Mouse (Mus musculus): ENCODE measurements around the gene Top2b. TPM values are rescaled to one million over a fixed set of nuclear protein-coding genes. Genes with fewer than 3 reads are reported as not detected.

Top2b gene
- polyA plus RNA-seq, 1 experiment = 6.5 TPM

- 45% methylated on average over 1 of the region's 1 CpGs for WGBS
- no peak for DNase-seq (ENCODE audit: low read depth, low spot score)
These were observed 19.8 kb downstream of the Top2b start for GRCm38 (mm10) chr14:16384783-16385182.

GRCm38 (mm10) chr14:16405187-16405586 lies 40.2 kb downstream of the Top2b start:
- no peak for DNase-seq (ENCODE audit: low read depth, low spot score)
- WGBS = 95% methylated on average over 4 of the region's 4 CpGs

GRCm38 (mm10) chr14:16414163-16414562 lies 49.2 kb downstream of the Top2b start:
- 82% methylated on average over 4 of the region's 4 CpGs for WGBS

GRCm38 (mm10) chr14:16427569-16427968 lies 62.6 kb downstream of the Top2b start:
- no peak for DNase-seq (ENCODE audit: low read depth, low spot score)
- 51% methylated on average over 4 of the region's 4 CpGs for WGBS

More at GRCm38 (mm10) chr14:16414163-16414562, 49.2 kb downstream of the Top2b start:
- DNase-seq (ENCODE audit: low read depth, low spot score) = no peak

GRCm38 (mm10) chr14:16431941-16432499 lies 67.0 kb downstream of the Top2b start:
- no peak for DNase-seq (ENCODE audit: low read depth, low spot score)
- 27% methylated on average over 4 of the region's 4 CpGs for WGBS

DNA sequence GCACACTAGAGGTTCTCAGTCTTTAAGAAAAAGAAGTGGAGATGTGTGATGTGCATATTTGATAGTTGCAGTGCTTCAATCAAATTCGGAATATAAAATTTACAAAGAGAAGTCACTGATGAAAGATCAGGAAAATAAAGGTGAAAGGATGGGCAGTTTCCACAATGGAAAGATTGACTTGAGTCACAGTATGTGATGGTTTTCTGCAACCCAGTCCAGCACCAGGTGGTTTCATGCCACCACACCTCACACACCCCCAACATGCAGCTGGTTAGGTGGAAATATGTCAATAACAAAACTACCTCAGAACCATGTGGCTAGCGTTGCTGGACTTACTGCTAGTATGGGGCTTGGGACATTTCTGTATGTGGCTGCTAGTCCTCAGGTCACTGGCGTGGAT lies 67.6 kb downstream of the Top2b start:
- DNase-seq (ENCODE audit: low read depth, low spot score) = no peak
- WGBS = 82% methylated on average over 3 of the region's 3 CpGs

GRCm38 (mm10) chr14:16433206-16433605 lies 68.2 kb downstream of the Top2b start:
- DNase-seq (ENCODE audit: low read depth, low spot score) = no peak
- 68% methylated on average over 2 of the region's 2 CpGs for WGBS

- 92% methylated on average over 3 of the region's 3 CpGs for WGBS
- peak; percentile 22 for DNase-seq (ENCODE audit: low read depth, low spot score)
These were observed 69.6 kb downstream of the Top2b start for GRCm38 (mm10) chr14:16434396-16435171.

DNA sequence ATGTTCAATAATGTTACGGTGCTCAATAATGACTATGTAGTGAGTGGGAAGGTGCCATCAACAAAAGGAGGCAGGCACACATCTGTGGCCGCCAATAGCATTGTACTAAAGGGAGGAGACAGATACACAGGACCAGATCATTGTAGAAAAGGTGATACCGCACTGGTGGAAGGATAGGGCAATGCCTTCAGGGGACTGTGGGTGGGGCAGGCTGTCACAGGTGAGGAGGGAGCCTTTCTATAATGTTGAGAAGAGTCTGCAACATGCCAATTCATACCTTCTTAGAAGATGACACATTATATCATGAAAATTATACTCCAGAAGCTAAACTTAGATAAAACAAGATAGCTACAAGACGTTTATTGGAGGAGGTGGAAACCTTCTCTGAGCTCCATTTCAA lies 72.4 kb downstream of the Top2b start:
- no peak for DNase-seq (ENCODE audit: low read depth, low spot score)
- WGBS = 85% methylated on average over 4 of the region's 4 CpGs

GRCm38 (mm10) chr14:16439385-16440126 lies 74.6 kb downstream of the Top2b start:
- no peak for DNase-seq (ENCODE audit: low read depth, low spot score)
- WGBS = 51% methylated on average over 6 of the region's 6 CpGs

GRCm38 (mm10) chr14:16444859-16445258 lies 79.9 kb downstream of the Top2b start:
- WGBS = 91% methylated on average over 4 of the region's 4 CpGs
- DNase-seq (ENCODE audit: low read depth, low spot score) = no peak

- DNase-seq (ENCODE audit: low read depth, low spot score) = no peak
- WGBS = 22% methylated on average over 3 of the region's 3 CpGs
These were observed 82.6 kb downstream of the Top2b start for GRCm38 (mm10) chr14:16447587-16447986.

- DNase-seq (ENCODE audit: low read depth, low spot score) = no peak
- WGBS = 33% methylated on average over 4 of the region's 4 CpGs
These were observed 83.4 kb downstream of the Top2b start for GRCm38 (mm10) chr14:16448269-16448987.

GRCm38 (mm10) chr14:16478606-16479323 lies 113.8 kb downstream of the Top2b start:
- 78% methylated on average over 1 of the region's 1 CpGs for WGBS
- no peak for DNase-seq (ENCODE audit: low read depth, low spot score)

DNA sequence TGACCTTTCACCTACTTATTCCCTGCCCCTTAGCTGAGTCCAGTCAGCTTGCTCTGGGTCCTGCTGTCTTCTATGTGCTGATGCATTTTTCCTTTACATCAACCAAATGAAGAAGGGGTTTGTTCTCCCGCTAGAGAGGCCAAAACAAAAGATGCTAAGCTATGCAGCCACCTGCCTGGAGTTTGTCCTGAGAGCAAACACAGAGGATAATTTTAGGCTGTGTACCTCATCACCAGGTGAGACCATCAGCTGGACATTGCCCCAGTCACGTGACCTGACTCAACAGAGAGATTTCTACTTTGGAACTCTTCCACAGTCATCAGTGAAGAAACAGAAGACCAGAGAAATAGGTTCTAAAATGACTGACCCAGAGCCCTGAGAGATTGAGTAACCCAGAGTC lies 114.5 kb downstream of the Top2b start:
- no peak for DNase-seq (ENCODE audit: low read depth, low spot score)
- WGBS = 51% methylated on average over 2 of the region's 2 CpGs

GRCm38 (mm10) chr14:16480621-16481020 lies 115.6 kb downstream of the Top2b start:
- 63% methylated on average over 6 of the region's 6 CpGs for WGBS
- no peak for DNase-seq (ENCODE audit: low read depth, low spot score)

DNA sequence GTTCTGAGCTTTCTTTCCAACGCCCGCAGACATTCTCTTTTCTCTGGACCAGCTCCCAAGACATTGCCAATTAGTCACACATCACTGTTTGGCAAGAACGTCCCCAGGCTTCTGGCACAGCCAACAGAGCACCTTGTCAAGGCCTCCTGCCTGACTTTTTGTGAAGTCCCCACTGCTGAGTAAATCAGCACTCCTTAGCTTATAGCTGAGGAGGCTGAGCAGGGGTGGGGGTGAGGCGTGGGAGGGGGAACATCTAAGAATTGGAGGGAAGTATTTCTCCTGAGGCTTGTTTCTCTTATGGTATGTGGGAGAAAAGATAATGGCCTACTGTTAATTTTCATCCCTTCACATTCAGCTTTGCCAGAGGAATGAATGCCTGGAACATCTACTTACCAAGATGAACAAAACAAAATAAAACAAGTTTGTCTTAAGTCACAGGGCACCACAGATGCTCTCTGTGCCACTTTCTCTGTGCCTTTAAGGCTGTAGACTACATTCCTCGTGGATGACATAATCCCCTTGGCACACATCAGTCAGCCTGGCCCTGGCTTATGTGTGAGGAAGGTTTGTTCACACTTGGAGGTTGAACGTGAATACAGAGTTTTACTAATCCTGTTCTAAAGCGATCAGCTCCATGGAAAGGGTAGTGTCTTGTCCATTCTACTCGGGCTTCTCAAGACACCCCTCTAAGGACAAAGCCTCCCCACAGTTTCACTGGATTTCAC lies 118.8 kb downstream of the Top2b start:
- 54% methylated on average over 8 of the region's 8 CpGs for WGBS
- no peak for DNase-seq (ENCODE audit: low read depth, low spot score)
